Mouse (Mus musculus) lung, postnatal 14 days (tissue): ENCODE results near the gene Stk33.

Experiments
- DNase-seq: peaks from one replicate; pipeline ENCODE4 v3.0.0; 2021

The Stk33 gene

DNA sequence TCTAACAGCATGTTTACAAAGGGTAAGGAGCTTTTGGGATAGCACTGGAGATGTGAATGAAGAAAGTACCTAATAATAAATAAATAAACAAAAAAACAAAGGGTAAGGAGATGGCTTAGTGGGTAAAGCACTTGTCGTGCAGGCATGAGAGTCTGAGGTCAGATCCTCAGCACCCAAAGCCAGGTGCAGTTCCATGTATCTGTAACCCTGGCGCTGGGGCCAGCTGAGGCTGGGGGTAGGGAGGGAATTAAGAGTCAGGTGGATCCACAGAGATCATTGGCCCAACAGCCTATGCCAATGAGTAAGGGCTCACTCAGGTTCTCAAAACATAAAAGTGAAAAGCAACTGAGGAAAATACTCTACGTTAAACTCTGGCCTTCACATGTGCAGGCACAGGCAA is 91.6 kb downstream of the Stk33 start:
- DNase-seq, result no peak

DNA sequence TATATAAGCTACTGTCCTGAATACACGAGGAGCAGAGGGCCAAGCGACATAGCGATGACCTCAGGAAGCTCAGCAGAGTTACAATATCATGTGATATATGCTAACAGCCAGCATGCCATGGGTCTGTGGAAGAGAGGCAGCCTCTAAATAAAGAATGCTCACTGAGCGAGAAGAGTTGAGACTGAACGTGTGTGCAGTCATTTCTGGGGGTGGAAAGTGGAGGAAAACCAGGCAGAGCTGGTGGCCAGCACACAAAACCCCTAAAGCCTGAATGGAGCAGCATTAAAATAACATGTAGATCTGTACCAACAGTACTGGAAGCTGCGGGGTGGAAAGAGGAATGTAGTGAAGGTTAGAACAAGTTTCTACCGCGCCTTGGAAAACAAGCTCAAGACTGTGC is 107.2 kb downstream of the Stk33 start:
- DNase-seq, result no peak

DNA sequence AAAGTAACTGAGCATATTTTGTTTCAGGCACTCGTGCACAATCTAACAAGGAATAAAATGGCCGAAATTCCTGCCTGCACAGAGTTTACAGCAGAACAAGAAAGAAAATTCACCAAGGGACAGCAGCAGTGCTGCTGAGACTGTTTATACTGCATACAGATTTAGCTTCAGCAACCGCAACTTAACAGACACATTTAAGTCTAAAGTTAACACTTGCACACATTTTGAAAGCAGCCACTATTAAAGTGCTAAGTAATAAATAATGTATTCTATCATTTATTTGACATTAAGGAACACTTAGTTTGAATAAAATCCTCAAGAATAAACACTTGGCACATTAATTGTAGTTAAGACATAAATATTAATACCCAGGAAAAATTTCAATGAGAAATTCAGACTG is 110.1 kb downstream of the Stk33 start:
- no peak for DNase-seq

DNA sequence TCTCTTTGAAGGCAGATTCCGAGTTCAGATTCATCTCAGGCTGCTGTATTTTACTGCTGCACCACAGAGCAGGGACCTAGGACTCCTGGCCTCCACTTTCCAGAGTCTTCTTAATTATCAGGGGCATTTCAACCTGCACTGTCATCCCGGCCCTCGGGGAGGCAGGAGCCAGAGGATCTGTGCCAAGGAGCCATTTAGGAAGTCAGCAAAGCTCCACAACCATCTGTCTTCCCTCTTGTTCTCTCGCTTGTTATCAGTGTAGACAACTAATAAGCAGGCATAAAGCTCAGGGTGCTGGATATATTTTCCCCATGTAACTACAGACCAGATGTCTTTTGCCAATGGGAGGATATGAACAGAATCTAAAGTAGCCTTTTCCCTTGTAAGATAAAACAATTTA is 112.1 kb downstream of the Stk33 start:
- no peak for DNase-seq

DNA sequence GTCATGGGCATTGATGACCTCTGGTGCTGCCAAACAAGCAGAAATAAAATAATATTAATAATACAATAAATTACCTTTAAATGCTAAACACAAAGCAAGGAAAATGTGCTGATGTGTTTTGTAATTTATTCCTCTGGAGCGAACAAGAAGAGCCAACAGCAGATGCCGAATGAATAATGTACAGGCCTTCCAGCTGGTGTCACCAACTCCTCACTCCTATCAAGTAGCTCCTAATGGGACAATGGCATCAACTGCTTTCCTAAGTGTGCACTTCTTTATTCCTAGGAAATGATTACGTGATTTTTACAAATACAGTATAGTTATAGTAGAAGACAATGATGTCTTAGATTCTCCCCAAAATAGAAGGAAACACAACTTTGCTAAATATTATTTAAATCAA is 113.2 kb downstream of the Stk33 start:
- DNase-seq, result no peak

DNA sequence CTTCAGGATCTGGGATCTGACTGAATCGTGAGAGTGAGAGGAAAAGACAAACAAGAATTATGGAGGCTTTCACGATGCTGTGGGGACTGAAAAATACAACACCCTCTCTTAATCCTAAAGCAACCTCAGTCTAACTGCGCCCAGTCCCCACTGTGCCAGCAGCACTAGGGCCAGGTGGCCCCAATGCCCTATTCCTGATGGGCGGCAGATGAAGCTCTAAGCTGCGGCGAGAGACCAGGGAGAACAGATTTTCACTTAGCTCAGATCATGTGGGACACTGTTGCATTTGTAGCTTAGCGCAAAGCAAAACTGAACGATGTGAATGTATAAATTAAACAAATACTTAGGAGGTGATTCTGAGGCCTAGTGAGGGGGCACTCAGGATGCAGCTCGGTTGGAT is 113.7 kb downstream of the Stk33 start:
- no peak for DNase-seq

DNA sequence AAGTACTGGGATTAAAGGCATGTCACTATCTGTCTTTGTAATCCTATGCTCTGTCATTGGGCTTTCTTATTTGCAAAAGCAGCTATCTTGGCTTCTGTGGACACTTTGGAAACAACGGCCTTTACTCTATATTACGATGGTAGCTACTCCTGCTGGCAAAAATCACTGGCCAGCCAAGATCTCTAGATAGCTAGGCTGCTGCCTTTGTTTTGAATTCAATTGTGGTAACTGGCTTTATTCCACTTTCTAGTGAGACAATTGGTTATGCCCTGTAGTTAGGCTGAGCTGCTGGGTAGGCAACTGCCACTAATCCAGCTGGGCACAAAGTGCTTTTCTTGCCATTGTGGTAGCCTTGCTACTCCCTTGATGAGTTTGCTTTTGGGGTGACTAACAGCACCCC is 129.4 kb downstream of the Stk33 start:
- no peak for DNase-seq

DNA sequence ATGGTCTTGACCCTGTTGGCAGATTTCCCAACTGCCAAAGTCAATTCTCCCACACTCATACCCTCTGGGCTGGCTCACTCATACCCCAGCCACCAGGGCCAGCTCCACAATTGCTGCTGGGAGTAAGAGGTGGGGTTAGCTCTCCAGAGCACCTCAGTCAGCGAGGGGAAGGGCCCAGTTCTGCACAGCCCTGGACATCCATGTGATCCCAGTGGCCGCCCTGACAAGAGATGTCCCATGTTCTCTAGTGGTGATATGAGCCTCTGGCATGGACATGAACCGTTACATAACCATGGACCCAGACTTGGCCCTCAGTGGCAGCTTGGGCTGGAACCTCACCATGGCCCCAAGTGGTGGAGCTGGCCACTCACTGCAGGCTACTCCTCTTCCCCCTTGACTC is 143.1 kb downstream of the Stk33 start:
- DNase-seq, result no peak

DNA sequence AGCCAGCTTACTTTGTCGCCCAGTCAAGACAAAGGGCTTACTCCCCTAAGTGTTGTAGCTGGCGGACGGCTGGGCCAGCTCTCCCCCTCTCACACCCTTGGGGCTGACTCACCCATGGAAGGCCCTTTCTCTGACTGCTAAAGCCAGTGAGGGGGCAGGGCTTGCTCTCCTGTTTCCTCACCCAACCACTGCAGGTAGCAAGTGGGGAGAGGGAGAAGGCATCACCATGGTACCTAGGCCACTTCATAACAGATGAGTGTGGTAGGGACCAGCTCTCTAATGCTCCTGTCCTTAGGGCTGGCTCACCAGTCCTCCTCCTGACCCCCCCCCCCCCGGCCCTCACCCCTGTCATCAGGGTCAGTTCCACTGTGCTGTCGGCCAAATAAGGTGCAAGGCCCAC is 143.5 kb downstream of the Stk33 start:
- DNase-seq, result no peak

DNA sequence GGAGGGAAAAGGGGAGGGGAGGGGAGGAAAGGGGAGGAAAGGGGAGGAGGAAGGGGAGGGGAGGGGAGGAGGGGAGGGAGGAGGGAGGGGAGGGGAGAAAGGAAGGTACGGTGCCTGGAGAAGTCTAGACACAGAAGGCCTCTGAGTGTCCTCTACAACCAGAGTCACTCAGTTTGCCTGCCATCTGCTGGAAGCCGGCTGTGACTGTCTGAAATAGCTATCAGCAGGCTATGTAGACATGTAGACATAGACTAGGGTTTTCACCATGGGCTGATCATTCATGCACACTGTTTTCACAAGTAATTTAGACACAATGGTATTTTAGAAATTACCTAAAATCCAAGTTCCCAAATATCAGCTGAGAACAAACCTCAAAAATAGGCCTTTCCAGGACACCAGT is 148.4 kb downstream of the Stk33 start:
- no peak for DNase-seq

DNA sequence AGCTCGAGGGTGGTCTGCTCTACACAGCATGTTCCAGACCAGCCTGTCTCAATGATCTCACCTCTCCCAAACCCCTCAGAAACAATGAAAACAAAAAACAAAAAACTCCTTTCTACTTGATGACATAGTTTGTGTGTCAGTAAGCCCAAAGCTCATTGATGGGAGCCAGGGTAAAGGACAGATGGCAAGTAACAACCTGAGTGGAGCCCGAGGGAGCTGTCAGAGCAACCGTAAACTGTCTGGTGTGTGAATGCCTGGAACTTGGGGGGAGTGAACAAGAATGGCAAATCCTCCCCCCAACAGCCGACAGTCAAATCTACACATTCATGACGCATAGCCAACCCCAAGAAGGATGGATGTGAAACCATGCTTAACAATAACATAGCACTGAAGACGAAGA is 149.8 kb downstream of the Stk33 start:
- no peak for DNase-seq

DNA sequence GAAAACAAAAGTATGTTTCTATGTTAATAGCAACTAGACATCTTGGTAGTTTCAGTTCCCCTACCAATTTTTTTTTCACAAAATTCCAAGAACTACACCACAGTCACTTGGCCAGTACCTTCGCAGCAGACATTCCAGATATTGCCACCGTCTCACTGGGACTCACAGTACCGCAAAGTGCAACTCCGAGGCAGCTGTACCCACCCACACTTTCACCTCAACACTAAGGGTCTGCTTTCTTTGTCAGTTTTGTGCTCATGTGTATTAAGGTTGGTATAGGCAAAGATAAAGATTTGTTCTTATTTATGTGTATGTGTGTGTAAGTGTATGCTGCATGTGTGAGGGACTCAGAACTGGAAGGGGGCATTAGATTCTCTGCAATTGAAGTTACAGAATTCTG is 156.8 kb downstream of the Stk33 start:
- DNase-seq, result no peak

DNA sequence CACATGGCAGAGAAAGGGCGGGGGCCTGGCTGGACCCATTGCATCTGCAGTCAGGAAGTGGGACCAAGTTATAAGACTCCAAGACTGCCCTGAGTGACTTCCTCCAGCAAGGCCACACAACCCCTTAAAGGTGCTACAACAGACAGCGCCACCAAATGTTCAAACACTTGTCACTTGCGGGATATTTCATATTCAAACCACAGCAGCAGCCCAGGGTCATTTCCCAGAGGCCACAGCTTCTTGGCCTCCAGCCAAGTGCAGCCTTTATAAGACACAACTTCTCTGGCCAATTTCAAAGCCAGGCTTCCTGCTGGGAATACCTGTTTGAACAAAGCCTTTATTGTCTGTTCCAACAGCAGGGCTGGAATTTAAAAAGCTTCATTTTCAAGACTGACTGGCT is 162.3 kb downstream of the Stk33 start:
- no peak for DNase-seq

DNA sequence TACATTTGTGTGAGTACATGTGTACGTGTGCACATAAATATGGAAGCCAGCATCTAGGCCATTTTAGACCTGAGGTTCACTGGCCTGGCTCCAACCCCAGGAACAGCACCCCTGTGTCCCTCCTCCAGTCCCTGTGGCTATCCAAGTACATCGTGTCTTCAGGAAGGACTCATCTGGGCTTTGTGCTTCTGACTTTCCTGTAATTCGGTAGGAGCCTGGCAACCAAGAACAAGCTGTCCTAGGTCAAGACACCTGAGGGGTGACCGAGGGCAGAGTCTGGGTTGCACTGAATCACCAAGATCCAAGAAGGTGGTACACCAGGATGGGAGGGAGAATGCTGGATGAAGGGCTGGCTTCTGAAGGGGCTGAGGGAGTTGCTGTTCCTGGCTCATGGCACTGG is 163.0 kb downstream of the Stk33 start:
- DNase-seq, result no peak

DNA sequence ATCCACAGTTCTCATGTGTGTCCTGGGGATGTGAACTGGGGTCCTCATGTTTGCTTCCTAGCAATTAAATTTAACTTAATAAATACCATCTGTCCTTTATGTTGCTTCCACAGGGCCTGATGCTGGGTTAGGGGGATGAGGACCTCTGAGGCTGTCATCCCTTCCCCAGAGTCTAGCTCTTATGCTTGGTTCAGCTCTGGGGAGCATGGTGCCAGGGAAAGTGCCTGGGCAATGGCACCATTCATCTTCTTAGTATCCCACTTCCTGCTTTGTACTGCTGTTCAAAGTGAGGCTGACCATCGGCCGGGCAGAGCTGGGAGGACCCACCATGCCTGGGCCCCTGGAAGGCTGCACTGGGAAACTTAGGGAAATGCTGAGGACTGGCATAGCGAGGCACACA is 163.7 kb downstream of the Stk33 start:
- DNase-seq, result no peak

DNA sequence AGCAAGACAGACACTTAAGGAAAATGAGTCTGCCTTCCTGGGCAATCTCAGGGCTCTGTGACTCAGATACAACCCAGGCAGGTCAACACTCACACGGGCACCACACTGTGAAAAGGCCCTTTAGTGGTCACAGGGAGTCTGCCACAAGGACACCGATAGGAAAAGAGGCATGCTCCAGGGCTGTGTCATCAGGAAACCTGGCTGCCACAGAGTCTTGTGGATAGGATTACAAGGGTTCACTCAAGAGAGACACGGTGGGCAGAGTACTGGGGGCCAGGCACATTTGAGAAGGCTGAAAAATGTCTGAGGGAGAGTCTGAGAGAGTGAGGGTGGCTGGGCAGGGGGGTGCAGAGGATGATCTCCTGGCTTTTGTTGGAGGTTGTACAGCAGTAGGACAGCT is 164.6 kb downstream of the Stk33 start:
- DNase-seq, result no peak

DNA sequence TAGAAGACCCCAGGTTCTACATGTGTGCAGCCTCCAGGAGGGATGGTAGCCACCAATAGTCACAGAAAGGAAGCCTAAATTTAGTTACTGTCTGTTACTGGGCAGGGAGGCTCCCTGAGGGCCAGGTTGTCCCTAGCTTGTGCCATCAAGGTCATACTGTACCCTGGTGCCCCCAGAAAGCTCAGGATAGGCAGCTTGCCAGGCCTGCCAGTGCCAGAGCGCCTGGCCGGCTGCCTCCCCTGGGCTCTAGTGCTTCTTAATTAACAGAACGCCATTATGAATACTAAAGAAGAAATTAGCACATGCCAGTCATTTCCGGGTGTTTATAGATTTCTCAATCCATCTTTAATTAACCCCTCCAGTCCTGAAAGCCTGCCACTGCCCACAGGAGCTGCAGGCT is 169.8 kb downstream of the Stk33 start:
- DNase-seq, result no peak

DNA sequence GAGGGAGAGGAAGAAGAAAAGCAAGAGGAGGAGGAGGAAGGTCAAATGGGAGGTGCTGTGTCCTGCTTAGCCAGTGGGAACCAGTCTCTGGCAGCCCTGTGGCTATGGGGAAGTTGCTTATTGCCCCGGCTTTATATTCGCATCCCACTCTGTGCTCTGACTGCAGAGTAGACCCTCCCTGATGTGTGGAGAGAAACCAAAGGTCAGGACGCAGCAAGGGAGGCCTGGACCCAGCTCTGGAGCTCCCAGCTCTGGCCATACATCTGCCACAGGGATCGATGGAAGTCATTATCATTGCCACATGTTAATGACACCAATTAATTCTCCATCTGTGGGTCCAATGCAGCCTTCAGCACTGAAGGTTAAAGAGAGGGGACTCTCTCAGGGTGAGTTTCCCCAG is 171.5 kb downstream of the Stk33 start:
- no peak for DNase-seq

DNA sequence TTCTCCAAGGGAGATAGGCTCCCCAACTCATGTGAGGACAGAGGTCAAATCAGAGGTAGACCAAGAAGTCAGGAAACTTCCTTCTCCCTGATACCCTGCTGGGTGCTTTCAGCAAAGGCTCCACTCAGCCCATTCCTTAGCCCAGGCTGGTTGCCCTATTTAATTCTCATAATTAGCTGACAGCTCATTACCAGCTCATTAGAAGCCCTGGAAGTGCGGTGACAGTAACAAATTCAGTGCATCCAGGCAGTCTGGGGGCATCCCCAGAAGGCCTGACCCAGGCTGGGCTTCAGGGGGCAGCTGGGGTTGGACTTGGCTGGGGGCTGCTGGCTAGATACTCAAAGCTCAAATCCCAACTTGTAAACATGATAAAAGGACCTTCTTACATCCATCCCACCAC is 172.7 kb downstream of the Stk33 start:
- DNase-seq, result no peak

DNA sequence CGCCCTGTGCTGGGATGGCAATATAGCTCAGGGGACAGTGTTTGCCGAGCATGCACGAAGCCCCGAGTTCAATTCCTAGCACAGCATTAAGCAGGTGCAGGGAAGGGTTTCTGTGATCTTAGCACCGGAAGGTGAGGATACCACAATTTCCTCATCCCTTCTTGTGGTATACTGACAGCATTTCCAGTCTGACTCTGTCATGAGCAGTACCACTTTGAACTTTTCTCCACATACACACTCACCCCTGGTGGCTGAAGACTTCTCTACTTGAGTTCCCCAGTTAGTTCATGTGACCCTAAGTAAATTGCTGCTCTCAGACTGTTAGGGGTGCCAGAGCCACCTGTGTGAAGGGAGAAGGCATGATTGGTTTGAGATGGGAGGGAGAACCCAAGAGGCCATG is 173.3 kb downstream of the Stk33 start:
- no peak for DNase-seq

DNA sequence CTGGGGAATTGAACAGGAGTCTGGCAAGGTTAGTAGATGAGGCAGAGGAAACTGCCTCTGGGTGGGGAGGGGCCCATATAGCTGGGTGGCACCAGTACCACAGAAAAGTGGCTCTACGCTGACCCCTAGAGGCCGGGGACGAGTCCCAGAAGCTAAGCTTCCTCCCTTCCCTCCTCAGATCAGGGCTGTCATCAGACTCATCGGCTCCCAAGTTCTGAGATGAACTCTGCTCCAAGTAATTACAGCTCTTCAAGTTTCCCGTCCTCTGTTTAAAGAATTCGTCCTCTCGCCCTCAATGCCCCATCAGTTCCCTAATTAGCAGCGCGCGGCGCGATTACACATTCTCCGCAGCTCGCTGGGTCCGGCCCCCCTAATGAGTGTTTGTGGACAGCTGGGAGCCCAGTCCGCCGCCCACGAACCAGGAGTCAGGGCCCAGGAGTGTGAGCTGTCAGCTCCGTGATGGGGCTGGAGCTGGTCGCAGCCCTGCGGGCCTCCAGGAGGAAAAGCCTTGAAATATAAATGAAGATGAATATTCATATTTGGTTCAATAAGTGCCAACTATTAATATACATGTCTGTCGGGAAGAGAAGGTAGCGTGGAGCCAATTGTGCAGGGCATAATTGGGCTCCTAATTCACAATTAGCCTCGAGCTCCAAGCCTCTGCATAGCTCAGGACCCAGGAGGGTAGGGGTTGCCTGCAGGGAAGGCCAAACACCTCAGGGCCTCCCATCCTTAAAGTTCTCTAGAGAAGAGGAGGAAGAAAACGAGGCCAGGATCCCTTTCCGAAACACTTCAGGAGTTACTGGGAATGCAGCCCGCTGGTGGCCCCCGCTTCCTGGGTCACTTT is 183.2 kb downstream of the Stk33 start:
- DNase-seq, result peak; percentile 69

DNA sequence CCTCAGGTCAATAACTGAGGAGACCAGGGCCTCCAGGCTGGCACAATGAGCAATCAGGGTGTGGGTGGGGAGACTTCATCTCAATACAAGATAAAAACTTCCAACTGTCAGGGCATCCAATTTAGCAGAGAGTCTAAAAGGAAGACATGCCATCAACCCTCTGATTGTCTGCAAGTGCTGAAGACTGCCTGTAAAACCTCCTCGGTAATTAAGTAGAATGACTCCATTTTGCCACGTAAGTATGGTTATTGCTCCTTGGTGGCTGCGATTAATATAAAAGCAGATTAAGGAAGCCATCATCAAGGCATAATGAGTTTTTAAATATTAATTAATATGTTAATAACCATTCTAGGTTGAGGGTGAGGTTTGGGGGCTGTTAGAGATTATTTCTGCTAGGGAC is 187.5 kb downstream of the Stk33 start:
- DNase-seq, result no peak

DNA sequence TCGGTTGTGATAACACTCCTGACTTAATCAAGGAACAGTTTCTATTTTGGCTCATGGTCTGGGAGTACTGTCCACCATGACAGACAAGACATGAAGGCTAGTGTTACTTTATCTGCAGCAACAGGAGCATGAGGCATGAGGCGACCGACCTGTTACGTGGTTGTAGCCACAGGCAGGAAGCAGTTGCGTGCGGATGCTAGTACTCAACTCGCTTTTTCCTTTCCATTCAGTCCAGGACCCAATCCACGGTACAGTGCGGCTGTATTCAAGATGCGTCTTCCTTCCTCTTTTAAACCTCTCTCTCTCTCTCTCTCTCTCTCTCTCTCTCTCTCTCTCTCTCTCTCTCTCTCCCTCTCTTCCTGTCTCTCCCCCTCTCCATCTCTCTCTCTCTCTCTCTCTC is 194.1 kb downstream of the Stk33 start:
- no peak for DNase-seq

DNA sequence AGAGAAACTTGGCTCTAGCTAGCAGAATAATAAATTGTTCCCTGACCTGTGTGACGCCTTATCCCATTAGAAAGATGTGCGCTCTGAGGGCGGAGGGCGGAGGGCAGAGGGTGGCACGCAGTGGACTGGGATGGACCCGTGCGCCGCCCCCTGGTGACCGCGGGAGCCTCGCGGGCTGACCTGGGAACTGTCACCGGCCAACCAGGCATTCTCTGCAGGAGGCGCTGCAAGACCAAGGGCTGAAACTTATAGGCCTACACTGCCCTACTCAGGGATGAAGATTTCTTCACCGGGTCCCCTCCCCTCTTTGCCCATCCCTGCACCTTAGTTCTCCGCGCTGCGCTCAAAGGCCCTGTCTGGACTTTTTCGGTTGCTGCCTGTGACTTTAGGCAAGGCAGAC is 197.6 kb downstream of the Stk33 start:
- DNase-seq, result no peak

DNA sequence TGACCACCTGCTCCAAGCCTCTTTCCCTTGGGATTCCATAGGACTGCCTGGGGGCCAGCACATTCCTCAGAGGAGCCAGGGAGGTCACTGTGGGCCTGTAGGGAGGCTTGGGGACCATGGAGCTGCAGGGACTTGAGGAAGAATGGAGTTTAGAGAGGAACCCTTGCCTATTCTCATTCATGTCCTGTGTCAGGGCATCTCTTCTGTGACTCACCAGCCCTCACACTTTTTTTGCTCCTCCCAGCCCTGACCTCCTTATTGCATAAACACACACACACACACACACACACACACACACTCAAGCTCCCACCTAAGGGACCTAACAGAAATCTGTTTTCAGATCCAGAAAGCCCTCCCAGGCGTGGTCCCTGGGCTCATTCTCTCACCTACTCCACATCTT is 199.5 kb downstream of the Stk33 start:
- no peak for DNase-seq

DNA sequence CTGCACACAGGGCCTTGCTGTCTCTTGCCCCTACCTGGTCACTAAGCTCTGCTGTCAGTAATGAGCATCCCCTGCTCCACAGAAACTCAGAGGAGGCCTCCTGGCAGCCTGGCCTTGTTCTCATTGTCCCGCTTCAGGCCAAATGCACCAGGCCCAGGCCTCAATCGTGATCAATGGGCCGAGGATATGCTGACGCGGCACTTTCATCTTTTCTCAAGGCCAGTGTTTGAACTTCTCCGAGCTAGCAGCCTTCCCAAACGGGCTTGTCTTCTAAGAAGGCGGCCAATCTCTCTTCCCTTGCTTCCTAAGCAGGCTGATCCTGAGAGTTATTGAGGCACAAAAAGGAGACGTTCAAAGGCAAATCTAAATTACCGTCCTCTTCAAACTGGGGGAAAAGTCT is 200.2 kb downstream of the Stk33 start:
- no peak for DNase-seq
